Mouse (Mus musculus) megakaryocyte, embryonic 14.5 days (primary cell): Measurements from ENCODE around the gene Tmem88.

ENCODE experiments used
- FLI1 ChIP-seq: IDR thresholded peaks from 2 replicates; pipeline ENCODE4 v1.6.1; 2012; ENCODE audit warnings: low read length, inconsistent platforms, mixed read lengths
- GATA1 ChIP-seq: IDR thresholded peaks from 3 replicates; pipeline ENCODE4 v1.6.1; 2012; ENCODE audit warnings: mixed read lengths, low read length, inconsistent platforms, borderline replicate concordance

GRCm38 (mm10) chr11:69406867-69407723, 9.1 kb upstream of the Tmem88 start:
- no peak for TF ChIP-seq GATA1
- TF ChIP-seq FLI1 = no peak
